Mouse (Mus musculus) CH12.LX (cell line): ENCODE measurements around the gene Trpm7. TPM values are rescaled to one million over a fixed set of nuclear protein-coding genes. Genes with fewer than 3 reads are reported as not detected.

ENCODE experiments used
- DNase-seq: peaks from one replicate; pipeline ENCODE4 v3.0.0-alpha.2; 2013; ENCODE audit errors: extremely low read depth
- H3K27ac ChIP-seq: 2 replicates; pipeline ENCODE4 v1.5.1; 2012; ENCODE audit warnings: low read depth, mild to moderate bottlenecking, control low read depth, moderate library complexity; ENCODE audit not compliant: insufficient read depth
- H3K27me3 ChIP-seq: replicated peaks from 2 replicates; pipeline ENCODE3; 2012; ENCODE audit warnings: inconsistent platforms
- H3K36me3 ChIP-seq, 2 experiments: replicated peaks in 1 of 2; 2 replicates each; pipeline versions ENCODE3 to v1.6.1; 2012; ENCODE audit warnings: inconsistent platforms in 1 of 2, low read length in 1 of 2, mild to moderate bottlenecking in 1 of 2, mixed read lengths in 1 of 2, moderate library complexity in 1 of 2; ENCODE audit not compliant: control insufficient read depth in 1 of 2, insufficient read depth in 1 of 2
- H3K4me1 ChIP-seq, 2 experiments: 2 replicates each; pipeline ENCODE4 v1.6.1; 2012; ENCODE audit warnings: inconsistent platforms in 1 of 2, moderate library complexity in 1 of 2; ENCODE audit not compliant: insufficient read depth in 2 of 2, control insufficient read depth in 1 of 2
- H3K4me2 ChIP-seq: 2 replicates; pipeline ENCODE4 v1.6.1; 2012; ENCODE audit warnings: low read depth, mild to moderate bottlenecking, control low read depth; ENCODE audit not compliant: poor library complexity, insufficient read depth, severe bottlenecking
- H3K4me3 ChIP-seq, 3 experiments: fragments of 150-350 bp in 1 of 3; sonication (generic) in 1 of 3; replicated peaks in 1 of 3; 2 replicates each; pipeline versions ENCODE3 to v1.5.1; 2011 to 2012; ENCODE audit warnings: low read depth in 2 of 3, low read length in 2 of 3, mild to moderate bottlenecking in 2 of 3, moderate library complexity in 2 of 3, control low read depth in 1 of 3, improper control_type of control experiment in 1 of 3, inconsistent platforms in 1 of 3, mixed read lengths in 1 of 3; ENCODE audit not compliant: poor library complexity in 1 of 3
- H3K79me2 ChIP-seq: replicated peaks from 2 replicates; pipeline ENCODE4 v1.6.1; 2012; ENCODE audit warnings: mild to moderate bottlenecking, moderate library complexity; ENCODE audit not compliant: control insufficient read depth, poor library complexity, insufficient read depth, severe bottlenecking; ENCODE audit errors: extremely low read depth
- H3K9ac ChIP-seq: 2 replicates; pipeline ENCODE4 v1.6.1; 2012; ENCODE audit warnings: low read depth, mild to moderate bottlenecking, control low read depth, moderate library complexity; ENCODE audit not compliant: insufficient read depth
- H3K9me3 ChIP-seq: replicated peaks from 2 replicates; pipeline ENCODE3; 2012; ENCODE audit warnings: low read length, inconsistent platforms, mixed read lengths
- CHD2 ChIP-seq: IDR thresholded peaks from 2 replicates; pipeline ENCODE4 v1.6.1; 2011; ENCODE audit warnings: low read length, improper control_type of control experiment
- E2F4 ChIP-seq: IDR thresholded peaks from 2 replicates; pipeline ENCODE4 v1.6.1; 2011; ENCODE audit warnings: low read depth, low read length, improper control_type of control experiment; ENCODE audit not compliant: insufficient replicate concordance
- ELF1 ChIP-seq: IDR thresholded peaks from 2 replicates; pipeline ENCODE4 v1.6.1; 2014; ENCODE audit warnings: low read depth, mild to moderate bottlenecking, inconsistent platforms, low read length, improper control_type of control experiment
- EP300 ChIP-seq: IDR thresholded peaks from 2 replicates; pipeline ENCODE4 v1.6.1; 2011; ENCODE audit warnings: low read length, improper control_type of control experiment
- GABPA ChIP-seq: IDR thresholded peaks from 2 replicates; pipeline ENCODE4 v1.6.1; 2012; ENCODE audit warnings: low read depth, low read length, improper control_type of control experiment, inconsistent platforms; ENCODE audit not compliant: insufficient replicate concordance
- IRF4 ChIP-seq: IDR thresholded peaks from 2 replicates; pipeline ENCODE4 v1.6.1; 2014; ENCODE audit warnings: low read depth, mild to moderate bottlenecking, inconsistent platforms, low read length, improper control_type of control experiment
- MAX ChIP-seq: IDR thresholded peaks from 2 replicates; pipeline ENCODE4 v1.6.1; 2011; ENCODE audit warnings: low read length, improper control_type of control experiment
- MAZ ChIP-seq: IDR thresholded peaks from 2 replicates; pipeline ENCODE4 v1.6.1; 2012; ENCODE audit warnings: low read depth, mild to moderate bottlenecking, inconsistent platforms, low read length, improper control_type of control experiment, moderate library complexity
- MEF2A ChIP-seq: IDR thresholded peaks from 2 replicates; pipeline ENCODE4 v1.6.1; 2014; ENCODE audit warnings: low read depth, mild to moderate bottlenecking, inconsistent platforms, low read length, improper control_type of control experiment, borderline replicate concordance
- MYC ChIP-seq: IDR thresholded peaks from 2 replicates; pipeline ENCODE4 v1.6.1; 2011; ENCODE audit warnings: low read depth, mild to moderate bottlenecking, improper control_type of control experiment, low read length
- NELFE ChIP-seq: IDR thresholded peaks from 2 replicates; pipeline ENCODE4 v1.6.1; 2011; ENCODE audit warnings: low read depth, low read length, improper control_type of control experiment
- NRF1 ChIP-seq: IDR thresholded peaks from 2 replicates; pipeline ENCODE4 v1.6.1; 2014; ENCODE audit warnings: low read depth, mild to moderate bottlenecking, inconsistent platforms, low read length, improper control_type of control experiment, moderate library complexity
- PAX5 ChIP-seq: IDR thresholded peaks from 2 replicates; pipeline ENCODE4 v1.6.1; 2012; ENCODE audit warnings: low read length, inconsistent platforms, mixed read lengths
- POLR2A ChIP-seq: IDR thresholded peaks from 2 replicates; pipeline ENCODE4 v1.6.1; 2011; ENCODE audit warnings: low read depth, mild to moderate bottlenecking, improper control_type of control experiment, low read length
- POLR2AphosphoS2 ChIP-seq: IDR thresholded peaks from 2 replicates; pipeline ENCODE4 v1.6.1; 2011; ENCODE audit warnings: low read depth, low read length, improper control_type of control experiment
- RCOR1 ChIP-seq: conservative IDR thresholded peaks from 2 replicates; pipeline ENCODE4 v1.6.1; 2012; ENCODE audit warnings: low read depth, mild to moderate bottlenecking, inconsistent platforms, low read length, improper control_type of control experiment
- TCF12 ChIP-seq: IDR thresholded peaks from 2 replicates; pipeline ENCODE4 v1.6.1; 2014; ENCODE audit warnings: low read depth, mild to moderate bottlenecking, inconsistent platforms, low read length, improper control_type of control experiment
- USF1 ChIP-seq: IDR thresholded peaks from 2 replicates; pipeline ENCODE4 v1.6.1; 2014; ENCODE audit warnings: low read depth, mild to moderate bottlenecking, inconsistent platforms, low read length, improper control_type of control experiment
- USF2 ChIP-seq: conservative IDR thresholded peaks from 2 replicates; pipeline ENCODE4 v1.6.1; 2011; ENCODE audit warnings: low read depth, low read length, improper control_type of control experiment
- ZC3H11A ChIP-seq: IDR thresholded peaks from 2 replicates; pipeline ENCODE4 v1.6.1; 2012; ENCODE audit warnings: low read depth, mild to moderate bottlenecking, inconsistent platforms, low read length, improper control_type of control experiment
- ZMIZ1 ChIP-seq: IDR thresholded peaks from 2 replicates; pipeline ENCODE4 v1.6.1; 2012; ENCODE audit warnings: low read depth, mild to moderate bottlenecking, inconsistent platforms, low read length, improper control_type of control experiment
- ZNF384 ChIP-seq: IDR thresholded peaks from 2 replicates; pipeline ENCODE4 v1.6.1; 2012; ENCODE audit warnings: low read depth, low read length, improper control_type of control experiment, inconsistent platforms
- dilution Hi-C: fragments of 300-500 bp; cut with MboI; formaldehyde crosslinking; loops from 2 replicates; pipeline ENCODE4 v1.14.3; 2020; ENCODE audit warnings: low sequenced_read_pairs; ENCODE audit not compliant: extremely low pct_unique_long_range_greater_than_20kb, extremely low pct_ligation_motif_present
- in situ Hi-C: fragments of 300-500 bp; cut with MboI; formaldehyde crosslinking; loops from 3 replicates; pipeline ENCODE4 v1.14.3; 2019; ENCODE audit warnings: low sequenced_read_pairs, low pct_ligation_motif_present, low pct_unique_long_range_greater_than_20kb, mixed read lengths
- polyA plus RNA-seq: library from polyadenylated mRNA; unstranded; fragments of >175 nt; gene quantifications from 2 replicates; pipeline ENCODE4 v1.2.1, GENCODE M21; 2012; ENCODE audit warnings: low read depth; ENCODE audit not compliant: insufficient read length
- total RNA-seq, 2 experiments: library from RNA; depleted of rRNA; stranded (reverse); fragments of 300-350 nt in 1 of 2; fragments of >200 nt in 1 of 2; gene quantifications; 2 replicates each; pipeline ENCODE4 v1.2.3; 2012 to 2014

Trpm7 gene
- total and polyA plus RNA-seq, 3 experiments, result 14.1 to 30.1 (median 23.7) TPM

GRCm38 (mm10) chr2:126896941-126897340 is 20.9 kb upstream of the Trpm7 start:
- no peak overlapping the region for H3K4me3 ChIP-seq
- no peaks in the 10 kb centered on the region for H3K9me3 ChIP-seq
- TF ChIP-seq PAX5 (no peak), GABPA (no peak), MAX (no peak), MEF2A (no peak), NRF1 (no peak), ZC3H11A (no peak), IRF4 (no peak), ELF1 (no peak)
- no peak overlapping the region for H3K9ac ChIP-seq
- H3K27me3 ChIP-seq, result no peaks in the 10 kb centered on the region
- no peaks in the 10 kb centered on the region for H3K79me2 ChIP-seq
- dilution Hi-C loops, result no loop called here
- H3K36me3 ChIP-seq, result peaks cover 31 to 62% of the 10 kb centered on the region in 2 experiments
- DNase-seq, result no peak
- H3K27ac ChIP-seq, result no peak overlapping the region
- no peak overlapping the region for H3K4me2 ChIP-seq
- H3K4me1 ChIP-seq, result no peaks in the 10 kb centered on the region
- in situ Hi-C loops, result no loop called here

- no peak for TF ChIP-seq USF1
- TF ChIP-seq POLR2A, result no peak
- no peak for TF ChIP-seq NELFE
- TF ChIP-seq MYC, result no peak
- no peak for TF ChIP-seq USF2
- no peak for TF ChIP-seq POLR2AphosphoS2
- no peak for TF ChIP-seq CHD2
- TF ChIP-seq E2F4, result no peak
- no peak for TF ChIP-seq MAZ
- no peak for TF ChIP-seq ZNF384
- TF ChIP-seq EP300, result no peak
- no peak for TF ChIP-seq TCF12
- no peak for TF ChIP-seq RCOR1
- TF ChIP-seq MEF2A, result no peak
- no peak for TF ChIP-seq ZMIZ1
- TF ChIP-seq, all 38 proteins: peak for 0
- Histone ChIP-seq H3K36me3 (peaks cover 20 to 52% of the 10 kb centered on the region in 2 experiments), H3K4me3 (no peak overlapping the region), H3K27ac (no peak overlapping the region), H3K27me3 (no peaks in the 10 kb centered on the region), H3K4me1 (no peaks in the 10 kb centered on the region), H3K9me3 (no peaks in the 10 kb centered on the region), H3K4me2 (no peak overlapping the region), H3K9ac (no peak overlapping the region), H3K79me2 (no peaks in the 10 kb centered on the region)
- in situ Hi-C loops (no loop called here), dilution Hi-C loops (no loop called here)
- no peak for DNase-seq
Measured at GRCm38 (mm10) chr2:126894245-126894644, 18.2 kb upstream of the Trpm7 start.
